Mouse (Mus musculus) C2C12 (cell line): ENCODE results near the gene BC005561.

Source experiments
- CTCF ChIP-seq: IDR thresholded peaks from one replicate; pipeline ENCODE4 v1.5.1; 2011; ENCODE audit not compliant: control insufficient read depth, insufficient read depth, insufficient read length
- MYOD1 ChIP-seq: IDR thresholded peaks from one replicate; pipeline ENCODE4 v1.6.1; 2011; ENCODE audit warnings: low read depth; ENCODE audit not compliant: control insufficient read depth, insufficient read length
- USF1 ChIP-seq: IDR thresholded peaks from one replicate; pipeline ENCODE4 v1.6.1; 2011; ENCODE audit warnings: low read depth, mild to moderate bottlenecking, control low read depth, moderate library complexity

GRCm38 (mm10) chr5:104460856-104461255 lies 47.3 kb upstream of the BC005561 start:
- no peak for TF ChIP-seq CTCF
- no peak for TF ChIP-seq USF1
- TF ChIP-seq MYOD1, result no peak
